Mouse (Mus musculus): ENCODE data around the gene Slc2a13. TPM values are rescaled to one million over a fixed set of nuclear protein-coding genes. Genes with fewer than 3 reads are reported as not detected.

Gene Slc2a13
- total RNA-seq (2017) = 0.27 TPM in 1 of 2 replicates, not detected in the other

DNA sequence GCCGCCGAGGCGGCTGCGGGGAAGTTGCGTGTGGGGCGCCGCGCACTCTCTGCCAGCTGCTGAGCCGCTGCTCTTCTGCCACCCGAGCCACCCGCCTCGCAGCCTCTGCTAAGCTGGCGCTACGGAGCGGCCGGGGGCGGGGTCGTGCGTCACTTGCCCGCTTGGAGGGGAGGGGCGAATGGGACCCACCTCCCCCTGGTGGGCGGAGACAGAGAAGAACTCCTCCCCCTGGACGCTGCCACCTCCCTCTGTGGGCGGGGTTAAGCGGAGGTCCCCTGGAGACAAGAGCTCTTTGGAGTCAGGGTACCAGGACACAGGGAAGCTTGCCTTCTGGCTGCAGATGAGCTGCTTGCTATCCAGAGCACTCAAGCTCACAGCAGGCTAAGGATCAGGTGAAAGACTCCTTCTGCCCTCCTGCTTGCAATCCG, at the start of gene Slc2a13:
Slc2a13 (minus strand) TSS at position 151 of the 428 bp plus-strand sequence.
- peak; percentile 94 for ATAC-seq (replicated peaks; ENCODE audit: low read depth, poor library complexity, severe bottlenecking)

DNA sequence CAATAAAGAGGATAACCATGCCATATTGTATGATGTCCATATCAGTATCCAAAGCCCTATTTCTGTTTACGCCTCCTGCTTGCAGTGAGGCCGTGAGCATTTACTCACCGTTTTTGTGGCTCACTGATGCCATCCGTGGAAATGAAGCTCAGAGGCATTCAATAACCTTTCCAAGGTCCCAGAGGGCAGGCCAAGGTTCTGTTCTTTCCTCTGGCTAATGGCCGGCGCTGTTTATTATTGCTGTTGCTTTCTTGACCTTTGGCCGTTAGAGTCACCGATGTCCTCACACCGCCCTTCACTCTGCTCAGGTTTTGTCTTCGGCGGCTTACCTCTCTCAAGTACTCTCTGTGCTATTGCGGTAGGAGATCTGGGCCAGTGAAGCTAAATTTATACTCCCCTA, 43.0 kb upstream of the Slc2a13 start:
- ATAC-seq (replicated peaks; ENCODE audit: low read depth, poor library complexity, severe bottlenecking) = no peak

DNA sequence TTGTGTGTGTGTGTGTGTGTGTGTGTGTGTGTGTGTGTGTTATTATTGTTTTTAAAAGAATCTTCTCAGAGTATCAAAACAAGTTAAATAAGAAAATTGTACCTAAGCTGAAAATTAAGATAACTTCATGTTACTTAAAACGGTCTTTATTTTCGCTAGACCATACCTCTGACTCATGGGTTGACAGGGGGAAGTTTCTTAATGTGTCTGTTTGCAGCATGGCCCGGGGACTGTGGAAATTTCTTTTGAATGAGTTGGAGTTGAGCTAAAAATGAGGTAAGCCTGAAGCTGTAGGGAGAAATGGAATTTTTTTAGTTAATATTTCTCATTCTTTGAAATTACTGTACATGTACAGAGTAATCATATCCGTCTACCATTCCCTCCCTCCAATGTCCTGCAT, 42.5 kb upstream of the Slc2a13 start:
- ATAC-seq (replicated peaks; ENCODE audit: low read depth, poor library complexity, severe bottlenecking) = no peak

DNA sequence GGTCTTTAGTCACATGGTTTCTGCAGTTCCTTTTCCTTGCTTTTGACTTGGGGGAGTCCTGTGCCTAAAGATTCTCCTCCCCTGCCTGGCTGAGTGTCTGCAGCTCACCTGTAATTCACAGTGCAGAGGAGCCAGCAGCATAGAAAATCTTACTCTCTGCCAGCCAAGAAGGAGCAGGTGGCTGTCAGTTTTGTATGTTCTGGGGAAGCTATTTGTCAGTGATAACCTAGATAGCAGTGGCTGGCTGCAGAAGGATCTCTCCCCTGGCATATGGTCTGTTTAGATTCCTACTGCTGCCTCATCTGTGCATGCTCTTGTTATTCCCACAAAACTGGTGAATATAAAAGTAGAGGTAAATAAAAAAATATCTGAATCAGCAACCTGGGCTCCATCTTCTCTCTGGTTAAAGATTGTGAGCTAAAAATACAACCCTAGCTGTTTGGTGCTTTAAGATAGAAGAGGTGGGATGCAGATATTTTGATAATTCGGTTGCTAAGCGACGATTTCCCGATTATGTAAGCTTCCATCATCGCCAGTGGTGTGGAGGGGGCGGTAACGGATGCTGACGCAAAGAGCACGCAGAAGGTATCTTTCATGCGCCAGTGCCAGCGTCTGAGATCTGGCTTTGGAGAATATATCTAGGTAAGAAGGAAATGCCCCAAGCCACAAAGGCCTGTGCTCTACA, 41.1 kb upstream of the Slc2a13 start:
- no peak for ATAC-seq (replicated peaks; ENCODE audit: low read depth, poor library complexity, severe bottlenecking)

DNA sequence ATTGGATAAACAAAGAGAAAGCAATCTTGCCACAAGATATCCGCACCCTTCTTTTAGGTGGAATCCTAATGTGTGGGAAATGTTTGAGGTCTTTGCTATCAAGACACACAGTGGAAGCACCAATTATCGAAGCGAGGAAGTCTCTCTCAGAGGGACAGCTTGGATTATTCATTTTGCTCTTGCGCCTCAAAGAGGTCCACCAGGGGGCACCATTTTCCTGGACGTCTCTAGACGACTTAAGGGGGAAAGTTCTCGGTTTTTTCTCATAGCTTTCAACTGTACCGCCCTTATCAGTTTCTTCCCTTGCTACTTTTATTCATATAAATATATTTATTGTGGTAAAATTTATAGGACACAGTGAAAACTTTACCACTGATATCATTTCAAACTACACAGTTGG, 36.7 kb upstream of the Slc2a13 start:
- peak; percentile 89 for ATAC-seq (replicated peaks; ENCODE audit: low read depth, poor library complexity, severe bottlenecking)

DNA sequence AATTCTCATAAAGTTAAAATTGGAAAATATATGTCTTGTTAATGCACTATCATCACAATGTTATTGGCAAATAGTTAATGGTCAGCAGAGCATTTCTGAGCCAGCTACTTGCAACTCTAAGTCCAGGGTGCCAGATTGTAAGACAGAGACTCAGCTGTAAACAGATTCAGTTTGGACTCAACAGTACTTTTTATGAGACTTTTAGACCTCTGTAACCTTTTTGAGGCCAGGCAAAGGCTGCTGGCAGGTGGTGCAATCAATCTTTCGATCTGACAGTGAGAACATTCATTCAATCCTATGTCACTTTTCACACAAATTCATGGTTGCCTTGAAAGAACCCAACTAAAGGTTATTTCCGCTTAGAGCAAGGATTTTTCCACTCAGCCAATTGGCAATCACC, 35.8 kb upstream of the Slc2a13 start:
- no peak for ATAC-seq (replicated peaks; ENCODE audit: low read depth, poor library complexity, severe bottlenecking)

DNA sequence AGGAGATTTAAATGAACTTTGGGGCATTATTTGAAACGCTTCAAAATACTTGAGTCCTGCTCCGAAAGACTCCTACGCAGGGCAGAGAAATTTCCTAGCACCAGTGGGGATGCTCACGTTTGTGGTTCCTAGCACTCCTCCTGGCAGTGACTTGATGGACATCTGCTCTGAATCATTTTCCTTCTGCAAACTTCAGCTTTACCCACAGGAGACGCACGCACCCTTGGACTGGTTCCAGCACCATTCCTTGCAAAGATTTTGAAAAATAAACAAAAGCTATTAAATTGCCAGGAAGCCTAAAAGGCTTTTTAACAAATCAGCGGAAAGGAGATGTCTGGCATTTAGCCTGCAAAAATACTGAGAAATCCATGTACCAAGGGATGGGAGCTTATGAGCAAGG, 28.1 kb upstream of the Slc2a13 start:
- ATAC-seq (replicated peaks; ENCODE audit: low read depth, poor library complexity, severe bottlenecking) = no peak

DNA sequence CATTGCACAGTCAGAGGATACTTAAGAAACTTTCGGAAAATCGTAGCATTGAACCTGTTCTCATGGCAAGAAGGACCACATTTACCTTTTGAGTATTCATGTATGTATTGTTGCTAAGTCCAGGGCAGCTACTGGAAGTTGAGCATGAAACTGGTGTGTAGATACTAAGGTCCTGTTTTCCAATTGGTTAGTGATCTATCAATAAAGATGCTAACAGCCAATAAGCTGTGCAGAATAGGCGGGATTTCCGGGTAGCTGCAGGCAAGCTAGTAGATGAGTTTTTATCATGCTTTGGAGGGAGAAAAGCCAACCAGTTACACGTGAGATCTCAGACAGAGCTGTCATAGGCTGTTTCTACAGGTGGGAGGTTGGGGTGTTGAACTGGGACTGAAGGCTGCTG, 24.2 kb upstream of the Slc2a13 start:
- ATAC-seq (replicated peaks; ENCODE audit: low read depth, poor library complexity, severe bottlenecking) = no peak

DNA sequence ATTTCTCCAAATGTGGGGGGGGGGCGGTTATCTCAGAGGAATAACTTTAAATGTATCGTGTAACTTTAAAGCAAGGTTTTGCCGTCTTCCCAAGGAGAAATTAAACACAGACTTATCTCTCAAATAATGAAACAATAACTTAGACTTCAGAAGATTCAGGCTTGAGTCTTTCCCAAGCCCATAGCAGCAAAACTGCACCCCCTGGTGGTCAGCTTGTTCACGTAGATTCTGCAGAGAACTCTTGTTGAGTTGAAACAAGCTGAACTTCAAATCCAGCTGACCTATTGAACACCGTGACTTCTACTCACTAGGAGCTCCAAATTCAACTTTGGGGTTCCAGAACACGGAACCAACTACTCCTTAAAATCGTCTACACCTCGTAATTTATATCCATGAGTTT, 1.4 kb upstream of the Slc2a13 start:
- ATAC-seq (replicated peaks; ENCODE audit: low read depth, poor library complexity, severe bottlenecking) = peak; percentile 48; the same call in 1 of the 2 replicates

DNA sequence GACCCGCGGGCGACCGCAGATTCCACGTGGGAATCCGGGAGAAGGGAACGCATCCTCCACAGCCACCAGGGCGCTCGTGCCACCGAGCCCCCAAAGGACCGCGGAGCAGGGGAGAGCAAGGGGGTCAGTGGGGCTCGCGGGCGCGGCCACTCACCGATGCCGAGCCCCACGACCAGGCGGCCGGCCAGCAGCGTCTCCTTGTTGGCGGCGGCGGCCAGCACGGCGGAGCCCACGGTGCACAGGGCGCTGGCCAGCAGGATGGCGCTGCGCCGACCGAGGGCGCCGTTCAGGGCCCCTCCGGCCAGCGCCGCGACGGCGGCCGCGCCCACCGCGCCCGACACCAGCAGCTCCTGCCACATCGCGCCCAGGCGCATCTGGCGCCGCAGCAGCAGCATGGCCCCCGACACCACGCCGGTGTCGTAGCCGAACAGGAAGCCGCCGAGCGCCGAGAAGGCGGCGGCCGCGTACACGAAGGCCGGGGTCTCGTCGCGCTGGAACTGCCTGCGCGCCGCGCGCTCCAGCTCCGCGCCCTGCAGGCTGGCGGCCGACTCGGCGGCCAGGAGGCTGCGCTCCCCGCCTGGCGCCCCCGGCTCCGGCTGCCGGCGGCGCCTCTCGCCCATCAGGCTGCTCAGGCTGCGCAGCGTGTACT, 516 bp downstream of the Slc2a13 start:
- peak; percentile 36 for ATAC-seq (replicated peaks; ENCODE audit: low read depth, poor library complexity, severe bottlenecking)

DNA sequence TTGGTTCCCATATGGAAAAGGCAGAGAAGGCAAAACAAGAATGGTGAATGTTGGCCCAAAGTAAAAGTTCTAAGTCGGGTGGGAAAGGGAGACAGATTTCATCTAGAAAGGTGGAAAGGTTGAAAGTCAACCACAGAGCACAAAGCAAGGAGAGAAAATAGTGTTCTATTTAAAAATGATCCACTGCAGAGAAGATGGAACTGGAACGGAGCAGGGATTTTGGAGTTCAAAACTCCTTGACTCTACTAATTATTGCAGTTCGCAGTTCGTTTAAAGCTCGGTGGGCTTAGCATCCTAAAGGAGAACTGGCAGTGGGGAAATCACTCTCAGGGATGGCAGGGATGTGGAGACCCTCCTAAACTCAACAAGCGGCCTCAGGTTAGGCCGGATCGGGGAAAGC, 1.1 kb downstream of the Slc2a13 start:
- ATAC-seq (replicated peaks; ENCODE audit: low read depth, poor library complexity, severe bottlenecking) = no peak

DNA sequence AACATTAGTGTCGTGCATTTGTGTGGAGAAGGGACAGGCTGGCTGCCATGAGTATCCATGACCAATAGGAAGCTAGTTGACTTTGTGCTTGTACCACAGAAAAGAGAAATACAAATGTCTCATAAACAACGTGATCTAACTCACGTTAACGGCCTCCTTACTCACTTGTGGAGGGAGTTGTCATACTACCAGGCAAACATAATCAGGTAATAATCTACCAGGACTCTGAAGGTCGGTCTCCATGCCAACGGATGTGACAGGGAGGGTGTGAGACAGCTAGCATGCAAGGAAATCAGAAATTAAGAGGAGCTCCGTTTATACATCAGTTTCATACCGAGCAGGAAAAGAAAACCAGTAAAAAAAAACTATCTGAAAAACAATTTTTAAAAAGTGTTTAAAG, 6.3 kb downstream of the Slc2a13 start:
- no peak for ATAC-seq (replicated peaks; ENCODE audit: low read depth, poor library complexity, severe bottlenecking)

DNA sequence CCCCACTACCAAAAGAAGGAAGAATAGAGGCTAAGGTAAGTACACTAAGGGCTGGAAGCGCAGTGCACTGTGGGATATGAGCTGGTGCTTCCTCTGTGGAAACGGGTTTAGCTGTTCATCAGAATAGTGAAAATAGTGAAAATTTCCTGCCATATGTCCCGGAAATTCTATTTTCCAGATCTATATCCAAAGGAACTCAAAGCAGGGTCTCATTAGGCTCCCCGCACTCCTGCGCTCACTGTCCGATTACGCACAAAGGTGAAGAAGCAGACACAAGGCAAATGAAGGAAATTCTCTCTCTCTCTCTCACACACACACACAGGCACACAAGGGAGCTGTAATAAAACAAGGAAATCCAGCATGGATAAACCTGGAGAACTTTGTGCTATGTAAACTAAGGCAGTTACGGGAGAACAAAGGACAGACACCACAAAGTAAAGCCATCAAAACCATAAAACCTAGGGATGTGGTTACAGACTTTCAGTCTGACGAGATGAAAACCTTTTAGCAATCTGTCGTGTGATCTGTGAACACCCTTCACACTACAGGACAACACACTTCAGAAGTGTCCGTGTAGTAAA, 7.9 kb downstream of the Slc2a13 start:
- ATAC-seq (replicated peaks; ENCODE audit: low read depth, poor library complexity, severe bottlenecking) = no peak

DNA sequence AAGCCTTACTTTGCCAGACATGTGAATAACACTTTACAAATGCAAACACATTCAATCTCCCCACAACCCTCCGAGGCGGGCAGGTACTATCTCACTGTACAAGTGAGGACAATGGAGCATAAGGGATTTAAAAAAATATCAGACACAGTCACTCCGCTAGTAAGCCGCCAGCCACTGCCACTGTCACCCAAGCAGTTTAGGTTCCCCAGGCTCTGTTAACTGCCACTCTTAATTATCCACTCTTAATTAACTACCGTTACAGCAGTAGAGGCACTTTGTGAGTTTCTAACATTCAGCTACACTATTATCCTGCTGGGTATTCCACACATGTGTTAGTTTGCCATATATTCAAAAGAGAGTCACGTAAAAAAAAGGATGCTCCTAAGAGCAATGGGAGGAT, 11.3 kb downstream of the Slc2a13 start:
- ATAC-seq (replicated peaks; ENCODE audit: low read depth, poor library complexity, severe bottlenecking) = no peak

DNA sequence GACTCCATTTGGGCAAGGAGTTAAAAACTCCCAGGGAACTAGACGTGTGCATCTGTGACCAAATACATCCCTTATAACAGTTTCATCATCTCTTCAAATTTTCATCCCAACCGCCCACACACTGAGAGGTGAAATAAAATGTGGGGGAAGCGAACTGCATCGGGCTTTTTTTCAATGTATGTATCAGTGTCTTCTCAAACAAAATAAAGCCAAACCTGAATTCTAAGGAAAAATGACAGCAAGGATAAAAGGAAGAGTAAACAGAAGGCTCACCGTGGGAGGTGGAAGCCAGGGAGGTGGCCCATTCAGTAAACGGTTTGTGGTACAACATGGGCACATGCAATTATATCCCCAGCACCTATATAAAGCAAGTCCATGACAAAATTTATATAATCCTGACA, 17.7 kb downstream of the Slc2a13 start:
- no peak for ATAC-seq (replicated peaks; ENCODE audit: low read depth, poor library complexity, severe bottlenecking)

DNA sequence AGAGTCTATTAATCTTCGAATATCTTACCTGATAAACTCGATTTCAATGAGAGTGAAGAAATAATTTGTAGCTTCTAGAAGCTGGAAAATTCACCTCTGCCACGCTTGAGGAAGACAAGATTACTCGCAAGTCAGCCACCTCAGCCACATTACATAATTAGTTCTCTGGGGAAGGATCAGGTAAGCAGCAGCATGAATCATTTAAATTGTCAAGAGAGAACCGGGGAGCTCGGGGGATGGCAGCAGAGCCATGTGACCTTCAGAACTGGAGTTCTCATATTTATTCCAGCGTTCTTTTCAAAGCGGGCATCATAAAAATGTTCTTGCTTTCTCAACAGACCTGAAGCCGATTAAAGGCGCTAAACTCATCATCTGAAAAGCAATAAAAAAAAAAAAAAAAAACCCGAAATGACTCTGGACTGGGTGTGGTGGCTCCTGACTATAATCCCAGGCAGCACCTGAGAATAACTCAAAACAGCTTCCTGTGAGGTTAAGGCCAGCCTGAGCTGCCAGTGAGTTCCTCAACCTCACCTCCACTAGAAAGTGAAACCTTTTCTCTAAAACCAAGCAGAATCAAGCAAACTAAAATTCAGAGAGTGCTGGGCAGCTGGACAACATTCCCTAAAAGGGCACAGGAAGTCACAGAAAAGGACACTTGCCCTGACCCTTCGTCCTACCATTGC, 24.3 kb downstream of the Slc2a13 start:
- 0 out of 2 replicates have a peak, but pooled peaks have one; percentile 18 for ATAC-seq (replicated peaks; ENCODE audit: low read depth, poor library complexity, severe bottlenecking)

DNA sequence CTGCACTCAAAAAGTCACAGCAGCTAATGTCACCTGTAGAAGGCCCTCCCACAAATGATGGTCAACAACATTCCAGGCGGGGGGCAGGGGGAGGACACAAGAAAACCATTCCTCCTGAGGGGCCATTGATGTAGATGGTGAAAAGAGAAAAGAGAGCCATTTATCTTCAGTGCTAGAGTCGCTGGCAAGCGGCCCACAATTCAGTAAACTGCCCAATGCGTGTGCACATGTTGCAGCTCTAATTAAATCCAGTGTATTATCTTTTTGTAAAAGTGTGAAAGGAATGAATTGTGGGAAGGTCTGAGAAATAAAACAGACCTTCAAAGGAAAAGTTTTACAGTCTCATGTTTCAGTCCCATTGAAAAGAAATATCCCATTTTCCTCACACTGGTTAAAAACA, 28.5 kb downstream of the Slc2a13 start:
- ATAC-seq (replicated peaks; ENCODE audit: low read depth, poor library complexity, severe bottlenecking) = no peak

DNA sequence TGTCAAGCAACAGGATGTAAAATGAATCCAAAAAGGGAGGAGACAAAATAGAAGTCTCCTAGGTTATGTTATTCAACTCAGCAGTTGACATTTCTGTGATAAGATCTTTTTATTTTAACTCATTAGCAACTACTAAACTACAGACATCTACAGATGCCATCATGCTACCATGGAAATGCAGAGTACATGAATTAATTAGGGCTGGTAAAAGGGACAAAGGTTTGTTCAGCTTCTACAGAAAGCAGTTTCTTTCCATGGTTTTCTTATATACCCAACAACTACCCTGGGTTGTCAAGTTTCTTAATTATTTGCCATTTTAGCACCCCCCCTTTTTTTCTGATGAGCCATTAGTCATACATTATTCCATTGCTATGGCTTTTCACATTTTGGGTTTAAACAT, 34.6 kb downstream of the Slc2a13 start:
- ATAC-seq (replicated peaks; ENCODE audit: low read depth, poor library complexity, severe bottlenecking) = no peak

DNA sequence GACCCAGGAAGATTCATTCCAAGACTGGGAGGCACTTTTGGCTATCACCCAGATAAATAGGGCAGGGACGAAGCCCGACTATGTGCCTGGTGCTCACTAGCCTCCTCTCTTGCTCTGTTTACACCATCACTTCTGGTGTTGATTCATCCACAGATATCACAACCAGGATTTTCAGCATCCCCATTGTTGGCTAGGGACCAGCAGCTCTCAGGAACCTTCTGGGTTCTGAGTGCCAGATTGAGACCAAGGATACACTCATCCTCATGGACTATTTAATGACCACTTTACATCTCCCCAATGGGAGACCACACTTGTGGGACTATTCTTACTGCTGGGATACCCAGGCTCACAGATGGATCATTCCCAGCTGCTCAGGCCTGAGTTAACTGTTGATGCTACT, 46.2 kb downstream of the Slc2a13 start:
- no peak for ATAC-seq (replicated peaks; ENCODE audit: low read depth, poor library complexity, severe bottlenecking)

DNA sequence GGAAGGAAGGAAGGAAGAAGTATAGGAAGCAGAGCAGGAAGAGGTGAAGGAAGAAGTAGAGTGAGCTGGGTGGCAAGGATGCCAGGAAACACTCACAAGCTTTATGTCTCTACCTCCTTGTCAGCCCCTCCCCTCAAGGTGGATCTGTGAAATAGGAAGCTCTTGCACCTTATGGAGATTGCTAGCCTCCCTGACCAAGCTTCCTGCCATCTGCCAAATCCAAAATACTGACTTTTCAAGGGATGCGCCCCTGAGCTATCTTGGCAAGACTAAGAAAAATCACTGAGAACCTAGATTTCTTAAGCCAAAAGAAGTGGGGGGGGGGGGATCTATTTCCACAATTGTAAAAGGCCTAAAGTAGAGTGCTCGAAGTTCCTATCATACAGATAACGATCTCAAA, 46.9 kb downstream of the Slc2a13 start:
- no peak for ATAC-seq (replicated peaks; ENCODE audit: low read depth, poor library complexity, severe bottlenecking)

DNA sequence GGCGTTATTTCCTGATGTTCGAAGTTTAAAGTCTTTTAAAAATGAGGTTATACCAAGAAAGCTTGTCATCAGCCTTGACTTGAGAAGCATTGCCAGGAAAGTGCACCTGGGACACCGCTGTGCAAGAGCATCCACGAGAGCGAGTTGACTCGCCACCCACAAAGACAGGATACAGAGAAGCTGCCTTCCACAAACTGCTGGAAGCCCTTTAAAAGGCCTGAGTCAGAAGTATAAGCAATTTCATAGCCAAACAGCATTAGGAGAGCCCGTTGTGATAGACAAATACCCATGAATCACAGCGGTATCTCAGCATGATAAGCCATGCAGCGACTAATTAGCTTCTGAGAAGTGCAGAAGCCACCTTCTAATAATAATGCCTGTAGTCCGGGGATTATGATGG, 48.6 kb downstream of the Slc2a13 start:
- no peak for ATAC-seq (replicated peaks; ENCODE audit: low read depth, poor library complexity, severe bottlenecking)

All from common myeloid progenitor, adult 5-6 weeks (primary cell).